Mouse (Mus musculus): ENCODE data around the gene Msh6.
"Not testable (repeated sequence)": the region's sequence is repeated elsewhere in the genome, so short reads cannot be mapped to it uniquely, and the experiment has no call there.

The Msh6 gene

DNA sequence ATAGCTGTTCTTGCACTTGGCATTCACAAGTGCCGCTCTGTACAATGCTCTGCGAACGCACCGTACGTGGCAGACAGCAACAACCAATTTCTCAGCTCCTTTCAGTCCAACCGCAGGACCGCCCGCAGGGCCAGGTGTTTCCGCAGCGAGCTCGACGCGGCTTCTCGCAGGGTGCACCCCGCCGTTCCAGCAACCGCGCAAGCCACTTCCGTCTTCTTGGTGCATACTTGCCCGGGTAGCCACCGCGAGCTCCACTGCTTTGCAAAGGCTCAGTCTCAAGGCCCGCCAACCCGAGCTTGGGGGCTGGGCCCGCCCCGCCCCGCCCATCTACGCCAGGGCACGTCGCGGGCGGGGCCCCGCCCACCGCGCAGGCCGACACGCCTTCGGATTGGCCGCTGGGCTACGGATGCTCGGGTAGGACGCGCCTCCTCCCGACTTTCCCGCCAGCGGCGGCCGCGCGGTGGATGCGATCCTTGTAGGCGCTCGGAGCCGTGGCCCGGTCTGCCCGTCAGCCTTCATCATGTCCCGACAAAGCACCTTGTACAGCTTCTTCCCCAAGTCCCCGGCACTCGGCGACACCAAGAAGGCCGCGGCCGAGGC is at the start of gene Msh6:
Gene Msh6, plus strand, starts transcription at position 434 of the 600 bp plus-strand sequence.
- DNase-seq (ENCODE audit: low spot score) = peak; percentile 90

DNA sequence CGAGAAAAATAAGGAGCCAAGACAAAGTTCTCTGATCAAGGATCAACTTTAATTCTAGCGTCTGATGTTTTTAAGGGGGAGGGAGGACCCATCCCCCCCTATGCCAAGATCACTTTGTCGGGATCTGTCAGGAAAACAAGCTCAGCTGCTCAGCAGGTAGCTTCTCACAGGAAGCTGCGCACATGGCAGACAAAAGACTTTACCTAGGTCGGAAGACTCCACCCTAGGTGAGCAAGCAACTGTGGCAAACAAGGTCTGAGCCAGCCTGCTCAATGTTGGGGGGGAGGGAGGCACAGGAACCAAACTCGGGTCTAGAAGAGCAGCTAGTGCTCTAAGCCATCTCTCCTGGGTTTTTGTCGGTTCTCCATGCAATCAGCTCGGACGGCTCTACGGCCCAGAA is 40.5 kb upstream of the Msh6 start:
- DNase-seq (ENCODE audit: low spot score) = no peak

DNA sequence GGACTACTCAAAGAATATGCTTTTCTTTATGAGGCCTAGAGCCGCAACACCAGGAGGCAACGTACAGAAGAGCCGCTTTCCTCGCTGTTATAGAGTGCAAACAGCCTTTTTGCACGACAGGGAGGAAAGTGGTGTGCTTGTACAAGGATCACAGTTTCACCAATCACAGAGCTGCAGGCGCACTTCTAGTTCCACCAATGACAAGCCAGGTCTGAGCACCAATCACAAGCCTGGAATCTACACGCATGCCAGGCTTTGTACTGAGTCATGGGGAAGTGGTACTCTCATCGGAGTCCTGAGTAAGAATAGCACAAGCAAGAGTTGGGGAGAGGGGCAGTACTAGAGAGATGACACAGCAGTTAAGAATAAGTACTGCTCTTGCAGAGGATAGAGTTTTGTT is 40.1 kb upstream of the Msh6 start:
- DNase-seq (ENCODE audit: low spot score) = no peak

DNA sequence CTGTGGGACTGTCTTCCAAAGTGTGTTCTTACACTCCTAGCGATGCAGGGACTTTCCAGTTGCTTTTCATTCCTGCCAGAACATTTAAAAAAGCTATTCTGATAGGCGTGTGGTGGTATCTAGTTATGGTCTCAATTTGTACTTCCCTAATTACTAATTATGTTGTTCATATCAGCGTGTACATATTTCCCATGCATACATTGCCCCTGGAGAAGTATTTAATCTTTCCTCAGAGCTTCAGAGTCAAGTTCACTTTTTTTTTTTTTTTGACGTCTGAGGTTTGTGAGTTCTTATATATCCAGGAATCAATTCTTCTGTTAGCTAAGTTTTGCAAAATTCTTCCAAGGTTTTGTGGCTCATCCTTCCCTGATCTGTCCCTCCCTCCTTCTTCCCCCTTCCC is 38.7 kb upstream of the Msh6 start:
- no peak for DNase-seq (ENCODE audit: low spot score)

DNA sequence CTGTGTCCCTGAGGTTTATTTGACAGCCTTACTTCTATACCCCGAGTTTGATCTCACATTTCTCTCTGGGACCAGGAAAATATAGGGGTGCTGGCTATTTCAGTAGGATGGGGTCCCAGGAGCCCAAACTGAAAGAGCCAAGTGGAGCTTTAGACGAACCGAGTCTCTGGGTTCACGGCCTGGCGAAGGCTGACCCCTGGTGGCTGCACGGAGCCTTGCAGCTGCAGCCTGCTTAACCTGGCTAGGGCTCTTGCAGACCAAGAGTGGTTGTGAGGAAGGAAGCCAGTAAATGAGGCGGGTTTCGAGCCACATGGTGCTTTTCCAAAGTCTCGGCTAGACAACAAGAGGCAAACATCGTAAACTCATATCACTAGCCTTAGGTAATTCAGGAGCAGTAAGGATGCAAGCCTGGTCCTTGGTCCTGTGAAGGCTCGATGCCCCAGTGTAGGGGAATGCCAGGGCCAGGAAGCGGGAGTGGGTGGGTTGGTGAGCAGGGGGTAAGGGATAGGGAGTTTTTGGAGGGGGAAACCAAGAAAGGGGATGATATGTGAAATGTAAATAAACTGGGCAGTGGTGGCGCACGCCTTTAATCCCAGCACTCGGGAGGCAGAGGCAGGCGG is 25.8 kb upstream of the Msh6 start:
- DNase-seq (ENCODE audit: low spot score) = peak; percentile 59

DNA sequence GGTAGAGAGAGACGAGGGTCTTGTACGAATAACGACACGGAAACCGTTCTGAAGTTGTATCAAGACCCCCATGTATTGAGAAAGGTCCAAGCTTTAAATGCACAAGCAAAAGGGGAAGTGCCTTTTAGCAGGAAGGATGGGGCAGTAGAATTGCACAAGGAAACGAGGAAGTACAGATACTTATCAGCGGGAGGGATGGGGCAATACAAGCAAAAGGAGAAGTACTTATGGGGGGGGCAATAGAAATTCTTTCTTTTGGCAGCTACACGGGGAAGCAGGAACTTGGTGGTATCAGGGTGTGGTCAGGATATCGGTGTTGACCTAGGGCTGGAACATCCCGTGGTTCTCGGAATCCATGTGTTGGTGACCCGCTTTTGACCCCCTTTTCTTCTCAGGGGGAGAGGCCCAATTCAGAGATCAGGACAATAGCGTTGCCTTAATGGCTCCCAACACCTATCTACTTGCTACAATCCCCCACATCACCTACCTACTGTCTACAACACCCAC is 20.2 kb upstream of the Msh6 start:
- DNase-seq (ENCODE audit: low spot score) = not testable (repeated sequence)

DNA sequence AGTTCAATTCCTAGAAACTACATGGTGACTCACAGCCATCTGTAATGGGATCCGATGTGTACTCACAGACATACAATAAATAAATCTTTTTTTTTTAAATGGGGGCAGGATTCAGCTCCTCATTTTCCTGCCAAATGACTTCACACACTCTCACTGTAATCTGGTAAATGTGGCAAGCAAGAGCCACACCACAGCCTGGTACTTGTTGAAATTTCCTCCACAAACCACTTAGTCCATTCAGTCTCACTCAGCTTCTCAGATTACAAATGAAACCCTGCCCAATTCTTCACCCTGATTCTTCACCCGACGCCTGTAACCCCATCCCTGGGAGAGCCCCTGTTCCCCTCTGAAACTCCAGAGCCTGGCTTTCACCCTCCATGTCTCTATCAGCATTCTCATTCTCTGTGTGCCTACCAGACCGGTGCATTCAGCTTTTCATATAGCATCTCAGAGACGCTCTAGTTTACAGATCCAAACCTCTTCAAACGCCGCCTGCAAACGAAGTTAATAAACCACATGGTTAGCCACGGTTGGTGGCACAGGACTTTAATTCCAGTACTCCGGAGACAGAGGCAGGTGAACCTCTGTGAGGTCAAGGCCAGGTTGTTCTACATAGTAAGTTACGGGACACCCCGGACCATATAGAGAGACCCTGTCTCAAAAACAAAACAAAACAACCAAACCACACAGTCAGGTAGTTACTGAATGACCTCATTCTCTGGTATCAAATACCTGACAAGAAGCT is 17.6 kb upstream of the Msh6 start:
- DNase-seq (ENCODE audit: low spot score) = no peak

DNA sequence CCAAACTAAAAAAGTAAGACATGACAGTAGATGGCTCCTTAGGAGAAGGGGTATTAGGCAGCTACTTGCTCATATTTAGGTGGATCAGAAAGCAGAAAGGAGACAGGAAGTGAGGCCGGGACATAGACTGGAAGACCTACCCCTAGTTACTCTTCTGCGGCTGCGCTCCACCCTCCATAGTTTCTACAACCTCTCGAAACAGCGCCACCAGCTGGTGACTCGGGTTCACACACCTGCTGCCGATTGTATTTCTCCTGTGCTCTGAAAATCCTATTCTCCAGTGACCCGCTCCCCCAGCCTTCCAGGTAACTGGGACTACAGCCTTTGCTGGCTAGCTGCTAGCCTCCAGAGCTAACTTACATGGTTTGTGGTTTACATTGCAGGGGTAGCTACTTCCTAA is 16.6 kb upstream of the Msh6 start:
- peak; percentile 74 for DNase-seq (ENCODE audit: low spot score)

DNA sequence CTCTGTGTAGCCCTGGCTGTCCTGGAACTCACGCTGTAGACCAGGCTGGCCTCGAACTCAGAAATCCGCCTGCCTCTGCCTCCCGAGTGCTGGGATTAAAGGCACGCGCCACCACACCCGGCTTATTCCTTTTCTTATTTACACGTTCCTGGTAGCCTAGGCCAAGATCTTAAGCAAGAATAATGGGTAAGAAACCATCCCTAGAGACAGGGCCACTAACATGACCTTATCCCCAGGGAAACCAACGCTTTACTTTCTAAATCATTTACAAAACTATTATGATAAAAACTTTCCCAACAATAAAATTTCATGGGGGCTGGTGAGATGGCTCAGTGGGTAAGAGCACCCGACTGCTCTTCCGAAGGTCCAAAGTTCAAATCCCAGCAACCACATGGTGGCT is 15.5 kb upstream of the Msh6 start:
- DNase-seq (ENCODE audit: low spot score) = not testable (repeated sequence)

DNA sequence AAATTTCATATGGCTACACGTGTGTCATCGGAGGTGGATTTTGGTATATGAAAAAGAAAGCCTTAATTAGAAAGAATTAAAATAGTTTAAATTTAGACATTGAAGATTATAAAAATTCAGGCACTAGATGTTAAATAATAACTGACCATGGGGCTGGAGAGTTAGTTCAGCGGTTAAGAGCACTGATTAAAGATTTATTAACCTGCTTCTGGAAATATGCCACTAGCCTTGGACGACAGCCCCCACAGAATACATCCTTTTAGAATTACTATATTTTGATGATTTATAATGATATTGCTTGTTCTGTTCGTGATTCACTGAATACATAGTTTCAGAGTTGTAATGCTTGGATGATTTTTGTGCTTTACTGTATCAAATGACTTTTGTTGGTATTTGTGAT is 14.9 kb upstream of the Msh6 start:
- DNase-seq (ENCODE audit: low spot score) = not testable (repeated sequence)

DNA sequence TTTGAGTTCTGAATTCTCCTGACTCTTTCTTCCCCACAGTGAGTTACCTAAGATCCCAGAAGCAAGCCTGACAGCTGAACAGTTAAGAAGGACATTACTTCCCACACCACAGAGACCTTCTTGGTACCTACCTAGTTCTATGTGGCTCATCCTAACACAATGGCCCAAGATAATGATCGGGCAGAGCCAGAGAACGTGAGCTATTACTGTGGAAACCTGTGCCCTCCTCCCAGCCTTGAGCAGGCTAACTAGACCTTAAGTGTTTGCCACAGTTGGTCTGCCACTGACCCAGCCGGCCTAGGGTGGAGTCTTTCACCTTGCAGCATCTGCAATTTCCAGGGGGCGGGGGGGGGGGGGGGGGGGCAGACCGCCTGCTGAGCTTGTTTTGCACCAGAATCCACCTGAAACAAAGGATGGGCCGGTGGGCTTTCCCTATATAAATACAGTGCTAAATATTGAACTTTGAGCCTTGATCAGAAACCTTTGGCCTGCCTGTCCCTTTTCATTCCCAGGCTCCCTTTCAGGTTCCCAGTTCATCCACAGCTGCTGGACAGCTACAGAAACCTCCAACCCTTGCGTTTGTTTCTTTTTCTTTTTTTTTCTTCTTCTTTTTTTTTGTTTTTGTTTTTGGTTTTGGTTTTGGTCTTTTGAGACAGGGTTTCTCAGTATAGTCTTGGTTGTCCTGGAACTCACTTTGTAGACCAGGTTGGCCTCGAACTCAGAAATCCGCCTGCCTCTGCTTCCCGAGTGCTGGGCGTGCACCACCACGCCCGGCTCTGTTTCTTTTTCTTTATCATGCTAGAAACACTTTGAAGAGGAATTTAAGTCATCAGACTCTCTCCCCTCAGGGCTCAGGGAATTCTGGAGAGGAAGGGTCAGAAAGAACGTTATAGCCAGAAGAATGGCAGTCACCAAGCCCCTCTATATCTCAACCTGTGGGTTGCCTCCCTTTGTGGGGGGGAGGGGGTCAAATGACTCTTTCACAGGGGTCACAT is 11.5 kb upstream of the Msh6 start:
- DNase-seq (ENCODE audit: low spot score) = no peak

DNA sequence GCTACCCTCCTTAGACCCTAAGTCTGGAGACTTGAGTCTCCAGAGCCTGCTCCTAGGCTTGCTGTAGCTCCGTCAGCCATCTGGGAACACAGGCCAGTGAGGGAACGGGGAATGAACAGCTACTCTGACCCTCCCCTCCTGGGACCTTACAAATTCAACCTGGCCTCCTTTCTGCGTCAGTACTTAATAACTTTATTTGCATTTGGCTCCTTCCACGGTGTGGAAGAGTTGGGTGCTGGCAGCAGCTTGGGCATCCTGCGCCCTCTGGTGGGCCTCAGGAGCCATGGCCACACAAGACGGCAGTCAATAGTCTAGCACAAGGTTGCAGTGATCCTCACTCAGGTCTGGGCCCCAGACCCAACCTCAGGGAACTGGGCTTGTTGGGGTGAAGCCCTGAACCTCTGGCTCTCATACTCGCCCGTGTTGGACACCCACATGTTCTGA is 6.4 kb upstream of the Msh6 start:
- DNase-seq (ENCODE audit: low spot score) = not testable (repeated sequence)

DNA sequence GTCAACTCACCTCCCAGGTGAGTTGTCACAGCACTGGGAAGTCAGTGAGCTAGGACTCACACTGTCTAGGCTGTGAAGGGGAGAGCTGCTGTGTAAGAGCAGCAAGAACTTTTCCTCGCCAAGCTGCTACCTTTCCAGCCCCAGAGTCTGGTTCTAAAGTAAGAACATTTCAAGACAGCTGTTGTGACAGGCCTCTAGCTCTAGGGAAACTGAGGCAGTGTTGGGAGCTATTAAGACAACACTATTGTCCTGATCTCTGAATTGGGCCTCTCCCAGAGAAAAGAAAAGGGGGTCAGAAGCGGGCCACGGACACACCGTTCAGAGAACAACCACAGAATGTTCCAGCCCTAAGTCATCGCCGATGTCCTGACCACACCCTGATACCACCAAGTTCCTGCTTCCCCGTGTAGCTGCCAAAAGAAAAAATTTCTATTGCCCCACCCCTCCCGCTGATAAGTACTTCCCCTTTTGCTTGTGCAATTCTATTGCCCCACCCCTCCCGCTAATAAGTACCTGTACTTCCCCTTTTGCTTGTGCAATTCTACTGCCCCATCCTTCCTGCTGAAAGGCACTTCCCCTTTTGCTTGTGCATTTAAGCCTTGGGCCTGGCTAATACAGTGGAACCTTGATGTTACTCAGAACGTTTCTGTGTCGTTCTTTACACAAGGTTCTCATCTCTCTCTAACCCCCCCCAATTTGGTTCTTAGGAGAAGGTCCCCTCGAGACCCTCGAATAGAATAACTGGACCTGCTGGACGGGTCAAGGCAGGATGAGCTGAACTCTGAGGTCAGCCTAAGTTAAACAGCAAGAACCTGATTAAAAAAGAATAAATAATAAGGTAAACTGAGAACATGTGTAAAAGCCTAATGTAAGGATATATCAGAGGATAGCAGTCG is 2.9 kb upstream of the Msh6 start:
- not testable (repeated sequence) for DNase-seq (ENCODE audit: low spot score)

DNA sequence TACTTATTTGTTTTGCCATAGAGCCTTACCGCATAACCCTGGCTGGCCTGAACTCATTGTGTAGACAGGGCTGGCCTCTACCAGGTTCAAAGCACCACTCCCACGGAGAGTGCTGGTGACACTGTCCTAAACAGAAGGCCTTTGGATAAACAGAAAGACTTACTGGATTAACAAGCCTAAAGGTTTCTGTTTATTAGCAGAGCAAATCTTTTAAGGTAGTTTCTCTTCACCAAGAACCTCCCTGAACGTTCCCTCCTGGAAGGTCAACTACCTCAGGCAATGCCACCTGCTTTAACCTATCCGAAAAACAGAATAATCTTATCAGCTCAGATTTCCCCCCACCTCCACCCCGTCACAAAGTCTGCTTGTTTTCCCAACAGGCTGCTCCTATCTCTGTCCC is 2.0 kb upstream of the Msh6 start:
- DNase-seq (ENCODE audit: low spot score) = no peak

DNA sequence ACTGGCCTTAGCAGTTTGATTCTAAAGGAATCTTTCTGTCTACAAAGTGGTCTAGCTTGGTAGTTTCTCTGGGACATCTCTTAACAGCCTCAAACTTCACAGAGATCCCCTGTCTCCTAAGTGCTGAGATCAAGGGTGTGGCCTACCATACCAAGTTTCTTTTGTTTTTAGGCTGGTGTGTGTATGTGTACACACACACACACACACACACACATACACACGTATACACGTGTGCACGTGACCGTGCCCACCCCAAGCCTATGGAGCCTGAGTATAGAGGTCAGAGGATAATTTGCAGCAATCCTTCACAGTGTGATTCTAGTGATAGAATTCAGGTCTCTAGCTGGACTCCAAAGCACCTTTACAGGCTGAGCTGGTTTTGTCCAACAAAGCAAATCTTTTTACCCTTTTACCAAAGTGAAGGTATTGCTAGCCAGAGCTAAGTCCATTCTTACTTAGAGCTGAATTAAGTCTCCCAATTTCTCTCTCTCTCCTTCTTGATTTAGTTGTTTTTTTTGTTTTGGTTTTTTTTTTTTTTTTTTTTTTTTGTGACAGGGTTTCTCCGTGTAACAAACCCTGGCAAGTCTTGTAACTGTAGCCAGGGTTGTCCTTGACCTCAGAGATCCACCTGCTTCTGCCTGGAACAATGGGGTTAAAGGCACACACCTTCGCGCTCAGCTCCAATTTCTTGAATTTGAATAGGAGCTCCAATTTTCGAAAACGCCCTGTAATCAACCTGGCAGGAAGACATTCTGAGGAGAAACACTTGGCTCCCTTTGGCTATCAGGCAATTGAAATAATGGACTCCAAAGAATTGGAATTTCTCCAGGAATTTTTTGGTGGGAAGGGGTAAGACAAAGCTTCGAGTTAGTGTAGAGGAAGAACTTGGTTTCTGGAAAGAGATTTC is 1.3 kb upstream of the Msh6 start:
- peak; percentile 27 for DNase-seq (ENCODE audit: low spot score)

DNA sequence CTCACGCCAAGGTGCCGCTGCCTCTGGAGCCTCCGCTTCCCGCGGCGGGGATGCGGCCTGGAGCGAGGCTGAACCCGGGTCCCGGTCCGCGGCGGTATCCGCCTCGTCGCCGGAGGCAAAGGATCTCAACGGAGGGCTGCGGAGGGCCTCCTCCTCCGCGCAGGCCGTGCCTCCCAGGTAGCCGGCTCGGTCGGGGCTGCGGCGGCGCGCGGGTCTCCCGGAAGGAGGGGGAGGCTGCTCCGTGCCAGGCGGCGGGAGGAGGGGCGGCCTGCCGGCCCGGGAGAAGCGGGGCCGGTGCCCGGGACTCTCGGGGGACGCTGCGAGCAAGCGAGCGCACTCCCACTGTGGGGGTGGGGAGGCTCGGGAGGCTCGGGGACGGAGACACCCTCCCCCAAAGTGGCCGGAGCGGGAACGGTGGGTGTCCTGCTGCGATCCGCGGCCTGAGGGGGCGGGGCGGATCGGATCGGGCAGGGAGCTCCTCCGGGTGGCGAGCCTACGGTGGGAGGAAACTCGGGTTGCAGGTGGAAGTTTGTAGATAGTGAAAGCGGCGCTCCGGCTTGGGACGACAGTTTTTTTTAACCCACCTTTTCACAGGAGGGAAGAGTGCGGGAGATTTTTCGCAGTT is 479 bp downstream of the Msh6 start:
- peak; percentile 76 for DNase-seq (ENCODE audit: low spot score)

DNA sequence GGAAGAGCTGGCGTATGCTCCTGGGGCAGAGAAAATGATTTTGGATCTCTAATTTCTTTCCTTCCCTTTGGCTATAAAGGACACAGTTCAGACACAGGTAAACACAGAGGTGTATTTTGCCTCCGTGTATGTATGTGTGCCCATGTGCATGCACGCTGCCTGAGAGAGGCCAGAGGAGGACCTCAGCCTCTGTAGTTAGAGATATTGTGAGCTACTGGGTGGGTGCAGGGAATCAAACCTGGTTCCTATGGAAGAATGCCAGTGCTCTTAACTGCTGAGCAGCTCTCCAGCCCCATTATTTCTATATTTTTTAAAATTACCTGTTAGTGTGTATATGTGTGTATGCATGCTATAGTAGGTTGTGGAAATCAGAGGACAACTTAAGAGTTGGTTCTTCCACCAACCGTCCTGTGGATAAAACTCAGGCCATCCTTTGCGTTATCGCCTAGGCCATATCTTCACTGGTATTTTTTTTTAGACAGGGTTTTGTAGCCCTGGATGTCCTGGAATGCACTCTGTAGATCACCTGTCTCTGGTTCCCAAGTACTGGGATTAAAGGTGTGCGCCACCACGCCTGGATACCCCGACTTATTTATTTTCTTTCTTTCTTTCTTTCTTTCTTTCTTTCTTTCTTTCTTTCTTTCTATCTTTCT is 1.4 kb downstream of the Msh6 start:
- DNase-seq (ENCODE audit: low spot score) = no peak

DNA sequence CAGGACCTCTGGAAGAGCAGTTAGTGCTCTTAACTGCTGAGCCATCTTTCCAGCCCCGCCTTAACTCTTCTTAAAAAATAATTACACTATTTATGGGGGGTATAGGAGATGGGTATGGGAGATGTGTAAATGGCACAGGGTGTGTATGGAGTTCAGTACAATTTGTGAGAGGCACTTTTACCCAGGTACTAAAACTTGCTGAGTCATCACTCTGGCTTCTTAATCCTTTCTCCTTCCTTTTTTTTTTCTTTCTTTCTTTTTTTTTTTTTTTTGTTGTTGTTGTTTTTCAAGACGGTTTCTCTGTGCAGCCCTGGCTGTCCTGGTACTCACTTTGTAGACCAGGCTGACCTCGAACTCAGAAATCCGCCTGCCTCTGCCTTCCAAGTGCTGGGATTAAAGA is 2.1 kb downstream of the Msh6 start:
- not testable (repeated sequence) for DNase-seq (ENCODE audit: low spot score)

DNA sequence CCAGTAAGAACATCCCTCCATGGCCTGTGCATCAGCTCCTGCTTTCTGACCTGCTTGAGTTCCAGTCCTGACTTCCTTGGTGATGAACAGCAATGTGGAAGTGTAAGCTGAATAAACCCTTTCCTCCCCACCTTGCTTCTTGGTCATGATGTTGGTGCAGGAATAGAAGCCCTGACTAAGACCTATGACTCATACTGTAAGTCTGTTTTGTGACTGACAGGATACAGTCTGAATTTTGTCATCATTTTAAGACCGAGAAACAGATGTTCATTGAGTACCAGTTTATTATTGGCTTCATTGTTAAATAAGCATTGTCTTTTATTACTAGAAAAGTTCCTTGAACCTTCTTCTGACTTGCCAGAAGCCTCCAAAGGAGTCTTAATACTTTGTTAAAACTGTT is 4.8 kb downstream of the Msh6 start:
- not testable (repeated sequence) for DNase-seq (ENCODE audit: low spot score)

All from testis, postnatal 14 days (tissue).